Mouse (Mus musculus) liver, embryonic 14.5 days (tissue): ENCODE data around the gene Pex5. TPM values are rescaled to one million over a fixed set of nuclear protein-coding genes. Genes with fewer than 3 reads are reported as not detected.
"Not testable (repeated sequence)": the region's sequence is repeated elsewhere in the genome, so short reads cannot be mapped to it uniquely, and the experiment has no call there.

ENCODE experiments used
- ATAC-seq: fragments of 200-750 bp; cut with Nextera tagmentation; 2 replicates; pipeline ENCODE4 v1.8.0; 2017; ENCODE audit warnings: moderate number of reproducible peaks, mild to moderate bottlenecking, moderate library complexity; ENCODE audit not compliant: insufficient read depth
- DNase-seq, 3 experiments: peaks; one replicate each; pipeline ENCODE4 v3.0.0-alpha.2; 2012 to 2013; ENCODE audit warnings: low read depth in 3 of 3, low spot score in 3 of 3
- H3K27ac ChIP-seq: fragments of 300-500 bp; sonication (generic); 2 replicates; pipeline ENCODE4 v1.5.1; 2014; ENCODE audit warnings: moderate library complexity, mild to moderate bottlenecking, control low read depth, inconsistent platforms
- H3K27me3 ChIP-seq: fragments of 300-500 bp; sonication (generic); 2 replicates; pipeline ENCODE4 v1.6.1; 2014; ENCODE audit warnings: mild to moderate bottlenecking, low read length, moderate library complexity; ENCODE audit not compliant: control insufficient read depth, insufficient read depth
- H3K36me3 ChIP-seq: fragments of 300-500 bp; sonication (generic); replicated peaks from 2 replicates; pipeline ENCODE4 v1.6.1; 2014; ENCODE audit warnings: low read depth; ENCODE audit not compliant: control insufficient read depth, insufficient read depth
- H3K4me1 ChIP-seq, 2 experiments: fragments of 200-500 bp in 1 of 2; fragments of 300-500 bp in 1 of 2; sonication (generic) in 1 of 2; replicated peaks; 2 replicates each; pipeline ENCODE4 v1.6.1; 2012 to 2014; ENCODE audit warnings: antibody characterized with exemption in 1 of 2, inconsistent platforms in 1 of 2, low read length in 1 of 2; ENCODE audit not compliant: control insufficient read depth in 2 of 2, insufficient read depth in 2 of 2
- H3K4me2 ChIP-seq: fragments of 300-500 bp; sonication (generic); 2 replicates; pipeline ENCODE4 v1.6.1; 2014; ENCODE audit warnings: low read depth, mild to moderate bottlenecking, control low read depth, moderate library complexity
- H3K4me3 ChIP-seq, 2 experiments: fragments of 200-500 bp in 1 of 2; fragments of 300-500 bp in 1 of 2; sonication (generic) in 1 of 2; 2 replicates each; pipeline ENCODE4 v1.5.1; 2012 to 2014; ENCODE audit warnings: low read depth in 2 of 2, low read length in 2 of 2, mild to moderate bottlenecking in 2 of 2, control low read depth in 1 of 2, inconsistent platforms in 1 of 2, moderate library complexity in 1 of 2; ENCODE audit not compliant: insufficient read depth in 1 of 2
- H3K9ac ChIP-seq: fragments of 300-500 bp; sonication (generic); replicated peaks from 2 replicates; pipeline ENCODE4 v1.6.1; 2014; ENCODE audit warnings: mild to moderate bottlenecking, control low read depth, moderate library complexity
- H3K9me3 ChIP-seq: fragments of 300-500 bp; sonication (generic); 2 replicates; pipeline ENCODE4 v1.6.1; 2016; ENCODE audit warnings: low read length, mixed read lengths; ENCODE audit not compliant: control insufficient read depth
- CTCF ChIP-seq: IDR thresholded peaks from 2 replicates; pipeline ENCODE4 v1.5.1; 2016; ENCODE audit warnings: antibody characterized with exemption, low read depth, control low read depth
- EP300 ChIP-seq: IDR thresholded peaks from 2 replicates; pipeline ENCODE4 v1.6.1; 2016; ENCODE audit warnings: antibody characterized with exemption, low read depth
- WGBS: fragments of 180-500 bp; shearing (Covaris S2); extraction: QIAGEN DNeasy Blood & Tissue Kit; methylation state at CpG from one replicate; pipeline ENCODE4 v1.1.7; 2014; ENCODE audit not compliant: insufficient replicate concordance; 5-methylcytosine and 5-hydroxymethylcytosine counted together
- polyA plus RNA-seq, 2 experiments: library from polyadenylated mRNA; depleted of rRNA in 1 of 2; stranded (reverse) in 1 of 2; unstranded in 1 of 2; fragments of >200 nt; fragmentation: Nextera tagmentation in 1 of 2; extraction: Ambion mirVana in 1 of 2; gene quantifications; 2 replicates each; pipeline versions ENCODE4 v1.2.1 to v1.2.3; 2012 to 2014

The Pex5 gene
- polyA plus RNA-seq, 2 experiments: 12.5 to 14.2 TPM

DNA sequence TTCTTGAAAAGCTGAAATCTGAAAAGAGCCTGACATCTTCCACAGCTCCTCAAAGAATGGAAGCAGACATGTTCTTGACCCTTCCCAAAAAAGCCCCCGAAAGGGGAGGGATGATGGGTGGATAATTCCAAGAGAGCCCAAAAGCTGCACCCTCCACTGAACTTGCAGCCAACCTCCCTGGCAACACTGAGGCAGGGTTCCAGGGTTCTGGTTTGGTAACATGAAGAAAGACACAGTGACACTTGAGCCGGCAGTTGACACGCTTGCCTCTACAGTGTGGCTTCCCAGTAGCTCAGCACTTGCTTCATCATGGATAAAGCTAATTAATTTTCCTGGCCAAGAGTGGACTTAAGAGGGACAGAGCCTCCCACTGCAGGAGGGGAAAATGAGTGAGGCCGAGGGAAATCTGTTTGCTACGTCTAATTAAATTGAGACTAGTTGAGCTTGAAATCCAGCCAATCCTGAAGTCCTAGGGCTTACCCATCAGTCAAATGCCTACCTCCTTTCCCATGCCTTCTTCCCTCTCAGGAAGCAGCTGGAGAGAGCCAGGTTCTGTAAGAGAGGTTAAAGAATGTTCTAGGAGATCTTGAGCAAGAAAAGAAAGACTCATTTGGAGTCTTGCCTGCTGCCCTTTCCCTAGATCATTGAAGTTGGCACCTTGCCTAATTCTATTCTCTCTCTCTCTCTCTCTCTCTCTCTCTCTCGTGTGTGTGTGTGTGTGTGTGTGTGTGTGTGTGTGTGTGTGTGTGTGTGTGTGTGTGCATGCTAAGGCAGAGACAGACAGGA lies 13.1 kb upstream of the Pex5 start:
- WGBS: 52% methylated on average over 6 of the region's 6 CpGs
- H3K27ac ChIP-seq: no peak overlapping the region
- no peak overlapping the region for H3K9ac ChIP-seq
- ATAC-seq: no peak
- H3K4me2 ChIP-seq: no peak overlapping the region
- H3K4me3 ChIP-seq: no peak overlapping the region
- no peak for DNase-seq
- H3K27me3 ChIP-seq: no peaks in the 10 kb centered on the region
- TF ChIP-seq CTCF (no peak), EP300 (no peak)
- H3K9me3 ChIP-seq: no peaks in the 10 kb centered on the region
- no peaks in the 10 kb centered on the region for H3K36me3 ChIP-seq
- peaks cover 13 to 20% of the 10 kb centered on the region in 2 experiments for H3K4me1 ChIP-seq

- Histone ChIP-seq H3K4me2 (no peak overlapping the region), H3K4me1 (peaks cover 13 to 20% of the 10 kb centered on the region in 2 experiments), H3K27ac (no peak overlapping the region), H3K9me3 (no peaks in the 10 kb centered on the region), H3K27me3 (no peaks in the 10 kb centered on the region), H3K4me3 (no peak overlapping the region), H3K36me3 (no peaks in the 10 kb centered on the region), H3K9ac (no peak overlapping the region)
- ATAC-seq (no peak), DNase-seq (no peak)
- TF ChIP-seq EP300 (no peak), CTCF (no peak)
- WGBS: 59% methylated on average over 7 of the region's 7 CpGs
Observed at GRCm38 (mm10) chr6:124427289-124427688, 12.4 kb upstream of the Pex5 start.

DNA sequence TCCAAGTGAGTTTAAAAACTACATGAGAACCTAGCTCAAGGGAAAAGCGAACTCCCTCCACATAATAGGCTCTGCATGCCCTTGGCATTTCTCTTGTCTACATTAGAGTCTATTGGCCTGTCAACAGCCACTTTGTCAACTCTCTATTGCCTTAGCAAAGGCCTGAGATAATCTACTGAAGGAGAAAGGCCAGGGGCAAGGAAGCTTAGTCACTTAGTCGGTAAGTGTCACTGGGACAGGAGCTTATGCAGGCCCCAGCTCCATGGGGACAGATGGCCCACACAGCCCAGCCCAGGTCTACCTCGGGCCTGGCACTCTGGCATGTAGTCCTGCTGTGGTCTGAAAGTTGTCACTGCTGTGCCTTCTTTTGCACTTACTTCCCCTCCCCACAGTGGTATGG lies 11.7 kb upstream of the Pex5 start:
- no peak overlapping the region for H3K4me3 ChIP-seq
- no peaks in the 10 kb centered on the region for H3K27me3 ChIP-seq
- H3K36me3 ChIP-seq: no peaks in the 10 kb centered on the region
- no peak overlapping the region for H3K4me2 ChIP-seq
- H3K4me1 ChIP-seq: peaks cover 13 to 20% of the 10 kb centered on the region in 2 experiments
- WGBS: 52% methylated on average over 3 of the region's 3 CpGs
- DNase-seq (no peak), ATAC-seq (no peak)
- H3K9ac ChIP-seq: no peak overlapping the region
- H3K9me3 ChIP-seq: no peaks in the 10 kb centered on the region
- no peak overlapping the region for H3K27ac ChIP-seq
- no peak for TF ChIP-seq CTCF
- no peak for TF ChIP-seq EP300

GRCm38 (mm10) chr6:124425523-124425922 lies 10.7 kb upstream of the Pex5 start:
- DNase-seq (no peak), ATAC-seq (peak; percentile 21; the same call in 1 of the 2 replicates)
- Histone ChIP-seq H3K4me1 (peaks cover 13 to 20% of the 10 kb centered on the region in 2 experiments), H3K4me3 (no peak overlapping the region), H3K27me3 (no peaks in the 10 kb centered on the region), H3K9ac (peak overlapping the region; percentile 10; the same call in 1 of the 2 replicates), H3K9me3 (no peaks in the 10 kb centered on the region), H3K27ac (no peak overlapping the region), H3K4me2 (peak overlapping the region; percentile 32), H3K36me3 (no peaks in the 10 kb centered on the region)
- TF ChIP-seq CTCF: no peak
- TF ChIP-seq EP300: no peak
- WGBS: 50% methylated on average over 6 of the region's 6 CpGs

DNA sequence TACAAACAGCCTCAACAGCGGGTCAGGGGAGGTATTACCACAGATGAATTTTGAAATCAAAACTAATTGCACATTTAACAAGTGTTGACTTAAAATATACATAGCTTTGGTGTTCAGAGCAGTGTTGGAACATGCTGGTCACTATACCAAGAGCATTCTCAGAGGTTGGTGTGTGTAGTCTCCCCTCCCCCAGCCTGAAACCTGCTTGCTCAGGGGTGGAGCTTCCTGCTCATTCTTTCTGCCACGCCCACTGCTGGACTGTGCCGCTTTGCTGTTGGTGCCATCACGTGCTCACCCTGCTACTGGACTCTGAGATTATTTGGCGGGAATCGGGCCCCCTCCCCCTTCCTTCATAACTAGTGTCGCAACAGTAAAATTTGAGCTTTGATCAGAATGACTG lies 10.2 kb upstream of the Pex5 start:
- DNase-seq, H3K9ac ChIP-seq, H3K36me3 ChIP-seq, H3K27ac ChIP-seq, H3K27me3 ChIP-seq, H3K9me3 ChIP-seq, H3K4me3 ChIP-seq: not testable (repeated sequence)
- Histone ChIP-seq H3K4me2 (peak overlapping the region; percentile 32), H3K4me1 (peaks cover 13 to 20% of the 10 kb centered on the region in 2 experiments)
- 22% methylated on average over 7 of the region's 7 CpGs for WGBS
- peak; percentile 55; the same call in 1 of the 2 replicates for ATAC-seq
